ENCODE assay signal across 13 mouse cellular contexts in the genomic region with DNA sequence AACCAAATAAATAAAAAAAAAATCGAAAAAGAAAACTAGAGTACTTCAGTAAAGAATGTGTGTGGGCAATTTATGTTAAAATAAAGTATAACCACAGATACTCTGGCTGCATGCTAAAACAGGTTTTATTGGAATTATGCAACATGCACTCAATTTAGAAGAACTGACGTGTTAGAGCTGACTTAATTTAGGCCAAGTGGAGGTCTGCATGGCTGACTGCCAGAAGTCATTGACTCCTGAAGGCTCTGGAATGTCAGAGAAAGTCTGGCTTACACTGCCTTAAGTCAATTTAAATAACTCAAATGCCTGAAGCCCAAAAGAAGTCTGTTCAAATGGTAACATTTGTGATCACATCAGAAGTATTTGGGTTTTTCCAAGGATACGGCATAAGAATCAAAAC.
DNase-seq lines count a peak whose midpoint lies in the region; ATAC-seq and TF ChIP-seq lines count a peak whose summit lies in the region.
"Had no signal": no experiment of that assay in that cellular context is flagged by ENCODE, and none has a peak within 500 bp of the region (broad histone marks: within the 10 kb centered on the region; RNA-seq: fewer than 3 reads in every experiment).

No protein-coding gene starts in this region.

- H3K9me3 ChIP-seq in forebrain, postnatal 0 days (ENCODE audit: low read length): no peaks in the 10 kb centered on the region
- H3K9me3 ChIP-seq: forebrain, embryonic 15.5 days; hindbrain, embryonic 10.5 days had no signal

- no peak for TF ChIP-seq CTCF in forebrain, postnatal 0 days (IDR thresholded peaks at IDR 0.05; ENCODE audit: low read depth)

- peak; percentile 2 for DNase-seq in left cerebral cortex, postnatal 4 days
- no peak for DNase-seq in left cerebral cortex, adult 9 months (ENCODE audit: low spot score in 2 of 2)
- peak; percentile 33 for DNase-seq in fat pad, adult 2 months (ENCODE audit: extremely low read depth, low read depth, low spot score)
- peak; percentile 75 for DNase-seq in kidney, postnatal 10 days
- DNase-seq in lung, postnatal 25 days (ENCODE audit: low spot score): peak; percentile 63
- no peak for DNase-seq in urinary bladder, adult 2 months (ENCODE audit: low spot score)
- DNase-seq in forebrain, postnatal 0 days: no peak
- DNase-seq: right cerebral cortex, adult 18-20 months had no signal

- no peak overlapping the region for H3K9ac ChIP-seq in forebrain, postnatal 0 days
- H3K9ac ChIP-seq: forebrain, embryonic 15.5 days had no signal

- no peaks in the 10 kb centered on the region for H3K36me3 ChIP-seq in forebrain, postnatal 0 days (ENCODE audit: insufficient read depth)
- H3K36me3 ChIP-seq: forebrain, embryonic 15.5 days; hindbrain, embryonic 10.5 days had no signal

- 64% methylated on average over 3 of the region's 3 CpGs for WGBS in forebrain, postnatal 0 days

- H3K27me3 ChIP-seq in forebrain, postnatal 0 days (ENCODE audit: insufficient read depth, low read length): no peaks in the 10 kb centered on the region
- H3K27me3 ChIP-seq: CH12.LX; forebrain, embryonic 15.5 days had no signal

- no peak for ATAC-seq in forebrain, postnatal 0 days
- ATAC-seq in erythroblast, adult 5-6 weeks (replicated peaks; ENCODE audit: low FRiP score, poor library complexity, severe bottlenecking): no peak
- ATAC-seq: forebrain, embryonic 15.5 days had no signal

- intact Hi-C loops in left cerebral cortex, postnatal 4 days (cut with DNase I): no loop called here

- H3K4me1 ChIP-seq in forebrain, postnatal 0 days (ENCODE audit: insufficient read depth): peaks cover 4% of the 10 kb centered on the region; the same call in 1 of the 2 replicates

- H3K4me3 ChIP-seq in forebrain, postnatal 0 days (ENCODE audit: low read depth, low read length): no peak overlapping the region
- H3K4me3 ChIP-seq: forebrain, embryonic 15.5 days; hindbrain, embryonic 10.5 days; myocyte had no signal

- no peak overlapping the region for H3K27ac ChIP-seq in forebrain, postnatal 0 days (ENCODE audit: low read depth, low read length)
- H3K27ac ChIP-seq: forebrain, embryonic 15.5 days; hindbrain, embryonic 10.5 days had no signal

- no peak overlapping the region for H3K4me2 ChIP-seq in forebrain, postnatal 0 days (ENCODE audit: low read depth)
- H3K4me2 ChIP-seq: forebrain, embryonic 15.5 days had no signal

Comparison
In these comparisons a context has a peak if more than half of its experiments do, and no peak if none do; other contexts are left out.
1. DNase-seq: peak in left cerebral cortex, postnatal 4 days (single experiment), fat pad, adult 2 months (single experiment), kidney, postnatal 10 days (single experiment) and lung, postnatal 25 days (single experiment); none in left cerebral cortex, adult 9 months (0 of 2), urinary bladder, adult 2 months (single experiment) and forebrain, postnatal 0 days (single experiment).